Mouse (Mus musculus) duodenum, adult 2 months (tissue): ENCODE data around the gene Rhox4b. TPM values are rescaled to one million over a fixed set of nuclear protein-coding genes. Genes with fewer than 3 reads are reported as not detected.

Source experiments
- polyA plus RNA-seq: library from polyadenylated mRNA; depleted of rRNA; stranded (reverse); fragments of >200 nt; gene quantifications from 2 replicates; pipeline ENCODE4 v1.2.3, GENCODE M21; 2012; ENCODE audit warnings: low replicate concordance; rRNA removed

Gene Rhox4b
- not detected in 2 replicates for polyA plus RNA-seq

GRCm38 (mm10) chrX:37432194-37432593, at the start of gene Rhox4b:
Gene Rhox4b, plus strand, starts transcription at chrX:37432494.

DNA sequence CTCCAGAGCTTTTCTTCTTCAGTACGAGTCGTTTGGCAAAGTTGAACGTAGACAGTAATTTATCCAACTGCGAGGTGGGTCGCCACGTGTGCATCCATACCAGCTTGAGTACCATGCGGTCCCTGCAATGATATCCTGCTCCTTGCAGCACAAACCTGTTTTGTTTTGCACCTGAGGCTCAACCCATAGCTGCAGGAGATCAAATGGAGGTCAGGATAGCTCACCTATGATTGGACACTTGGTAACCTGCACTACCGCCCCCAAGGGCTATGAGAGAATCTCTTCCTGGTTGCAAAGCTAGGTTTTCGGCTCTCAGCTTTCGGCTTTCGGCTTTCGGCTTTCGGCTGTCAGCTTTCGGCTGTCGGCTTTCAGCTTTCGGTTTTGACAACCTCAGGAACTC, 41.7 kb upstream of the Rhox4b start, which contains the start of gene Rhox4a2:
Gene Rhox4a2 (plus strand): TSS at position 301 of the 400 bp plus-strand sequence.

GRCm38 (mm10) chrX:37411767-37412166, 20.5 kb upstream of the Rhox4b start, which contains the start of gene Rhox2b:
Gene Rhox2b, plus strand, starts transcription at chrX:37412067.

GRCm38 (mm10) chrX:37453380-37453779, 21.1 kb downstream of the Rhox4b start, which contains the start of gene Rhox2c:
Gene Rhox2c, plus strand, starts transcription at chrX:37453680.

GRCm38 (mm10) chrX:37458285-37458684, 26.0 kb downstream of the Rhox4b start, which contains the start of gene Rhox3c:
Gene Rhox3c, plus strand, starts transcription at chrX:37458585.

DNA sequence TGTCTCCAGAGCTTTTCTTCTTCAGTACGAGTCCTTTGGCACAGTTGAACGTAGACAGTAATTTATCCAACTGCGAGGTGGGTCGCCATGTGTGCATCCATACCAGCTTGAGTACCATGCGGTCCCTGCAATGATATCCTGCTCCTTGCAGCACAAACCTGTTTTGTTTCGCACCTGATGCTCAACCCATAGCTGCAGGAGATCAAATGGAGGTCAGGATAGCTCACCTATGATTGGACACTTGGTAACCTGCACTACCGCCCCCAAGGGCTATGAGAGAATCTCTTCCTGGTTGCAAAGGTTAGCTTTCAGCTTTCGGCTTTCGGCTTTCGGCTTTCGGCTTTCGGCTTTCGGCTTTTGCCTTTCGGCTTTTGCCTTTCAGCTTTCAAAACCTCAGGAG, 47.7 kb downstream of the Rhox4b start, which contains the start of gene Rhox4c:
Gene Rhox4c (plus strand): TSS at position 301 of the 400 bp plus-strand sequence.

Other genes starting within 250 kb of the Rhox4b start
- 71.2 and 175 TPM in 2 replicates for gene Ndufa1, start 241.3 kb upstream of the Rhox4b start, polyA plus RNA-seq
- gene Rnf113a1, start 241.2 kb upstream of the Rhox4b start, polyA plus RNA-seq, result 0.85 and 1.2 TPM in 2 replicates
- gene Gm9, start 221.5 kb upstream of the Rhox4b start, polyA plus RNA-seq, result not detected in 2 replicates
- gene Rhox1, start 210.2 kb upstream of the Rhox4b start, polyA plus RNA-seq, result not detected in 2 replicates
- gene Rhox2a, start 187.5 kb upstream of the Rhox4b start, polyA plus RNA-seq, result not detected in 2 replicates
- gene Rhox3a, start 182.6 kb upstream of the Rhox4b start, polyA plus RNA-seq, result not detected in 2 replicates
- gene Rhox4a, start 167.2 kb upstream of the Rhox4b start, polyA plus RNA-seq, result not detected in 2 replicates
- gene Rhox3a2, start 52.5 kb upstream of the Rhox4b start, polyA plus RNA-seq, result not detected in 2 replicates
- gene Rhox4a2, start 41.6 kb upstream of the Rhox4b start, polyA plus RNA-seq, result not detected in 2 replicates
- not detected in 2 replicates for gene Rhox2b, start 20.4 kb upstream of the Rhox4b start, polyA plus RNA-seq
- not detected in 2 replicates for gene Rhox2c, start 21.2 kb downstream of the Rhox4b start, polyA plus RNA-seq
- not detected in 2 replicates for gene Rhox3c, start 26.1 kb downstream of the Rhox4b start, polyA plus RNA-seq
- gene Rhox4c, start 47.8 kb downstream of the Rhox4b start, polyA plus RNA-seq, result not detected in 2 replicates
- gene Rhox2d, start 60.9 kb downstream of the Rhox4b start, polyA plus RNA-seq, result not detected in 2 replicates
- not detected in 2 replicates for gene Rhox4d, start 81.9 kb downstream of the Rhox4b start, polyA plus RNA-seq
- not detected in 2 replicates for gene Rhox2e, start 98.0 kb downstream of the Rhox4b start, polyA plus RNA-seq
- not detected in 2 replicates for gene Rhox3e, start 109.5 kb downstream of the Rhox4b start, polyA plus RNA-seq
- gene Rhox4e, start 124.9 kb downstream of the Rhox4b start, polyA plus RNA-seq, result not detected in 2 replicates
- gene Rhox2f, start 138.9 kb downstream of the Rhox4b start, polyA plus RNA-seq, result not detected in 2 replicates
- gene Rhox3f, start 148.5 kb downstream of the Rhox4b start, polyA plus RNA-seq, result not detected in 2 replicates
- gene Rhox4f, start 175.2 kb downstream of the Rhox4b start, polyA plus RNA-seq, result not detected in 2 replicates
- gene Rhox3g, start 196.1 kb downstream of the Rhox4b start, polyA plus RNA-seq, result not detected in 2 replicates
- gene Rhox2g, start 211.0 kb downstream of the Rhox4b start, polyA plus RNA-seq, result not detected in 2 replicates
- gene Rhox4g, start 218.8 kb downstream of the Rhox4b start, polyA plus RNA-seq, result not detected in 2 replicates
- not detected in 2 replicates for gene Rhox3h, start 236.3 kb downstream of the Rhox4b start, polyA plus RNA-seq
- gene Rhox2h, start 240.8 kb downstream of the Rhox4b start, polyA plus RNA-seq, result not detected in 2 replicates